Mouse (Mus musculus): ENCODE measurements at regions not wholly inside any gene's neighbourhood (a gene's known extent, or its start where the extent isn't known, plus 50 kb on each side); places are given as distances from the start of the nearest gene placed in this dataset.

DNA sequence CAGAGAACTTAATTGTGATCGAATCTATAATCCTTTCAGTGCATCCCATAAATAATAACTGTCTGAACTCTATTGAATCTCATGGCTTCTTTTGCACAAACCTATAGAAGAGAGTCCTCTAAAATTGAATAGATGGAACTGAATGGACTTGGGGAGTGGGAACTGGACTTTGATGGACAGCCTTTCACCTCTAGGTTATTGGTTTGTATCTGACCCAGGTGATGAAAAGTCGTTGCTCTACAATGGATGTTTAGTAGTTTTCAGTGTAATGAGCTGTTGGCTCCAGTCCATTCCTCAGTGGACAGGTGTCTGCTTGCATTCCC, 216.3 kb downstream of the Tmem161b start:
- Histone ChIP-seq H3K9me3 (ENCODE audit: control insufficient read depth, low read length) (no peaks in the 10 kb centered on the region), H3K27me3 (ENCODE audit: control insufficient read depth, insufficient read depth, low read depth, low read length) (no peaks in the 10 kb centered on the region), H3K4me2 (ENCODE audit: low read depth, low read length) (no peak overlapping the region), H3K9ac (ENCODE audit: low read length) (no peak overlapping the region), H3K36me3 (ENCODE audit: control insufficient read depth, insufficient read depth, low read length) (no peaks in the 10 kb centered on the region), H3K4me3 (ENCODE audit: low read length) (no peak overlapping the region), H3K4me1 (replicated peaks; ENCODE audit: control insufficient read depth, insufficient read depth, low read length) (no peaks in the 10 kb centered on the region), H3K27ac (ENCODE audit: low read length) (no peak overlapping the region)
- ATAC-seq (ENCODE audit: low read depth): no peak
- 68% methylated on average over 2 of the region's 2 CpGs for WGBS

DNA sequence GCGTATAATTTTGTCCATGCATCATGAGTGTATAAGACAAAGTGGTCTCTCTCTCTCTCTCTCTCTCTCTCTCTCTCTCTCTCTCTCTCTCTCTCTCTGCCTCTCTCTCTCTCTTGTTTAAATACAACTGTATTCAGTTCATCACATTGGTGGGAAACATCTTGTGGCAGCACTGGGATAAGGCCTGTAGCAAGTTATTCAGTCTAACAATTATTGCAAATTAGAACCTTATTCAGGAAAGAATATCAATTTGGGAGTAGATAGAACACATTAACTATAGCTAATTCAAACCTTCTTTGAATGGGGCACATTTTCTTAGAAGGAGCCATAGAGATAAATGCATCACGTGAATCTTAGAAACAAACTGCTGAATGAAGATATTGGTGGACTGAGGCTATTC, 226.4 kb downstream of the Tmem161b start:
- Histone ChIP-seq H3K4me1 (replicated peaks; ENCODE audit: control insufficient read depth, insufficient read depth, low read length) (no peaks in the 10 kb centered on the region), H3K4me2 (ENCODE audit: low read depth, low read length) (no peak overlapping the region), H3K36me3 (ENCODE audit: control insufficient read depth, insufficient read depth, low read length) (no peaks in the 10 kb centered on the region), H3K9ac (ENCODE audit: low read length) (no peak overlapping the region), H3K27ac (ENCODE audit: low read length) (no peak overlapping the region), H3K9me3 (ENCODE audit: control insufficient read depth, low read length) (no peaks in the 10 kb centered on the region), H3K4me3 (ENCODE audit: low read length) (no peak overlapping the region), H3K27me3 (ENCODE audit: control insufficient read depth, insufficient read depth, low read depth, low read length) (no peaks in the 10 kb centered on the region)
- no peak for ATAC-seq (ENCODE audit: low read depth)
- WGBS: 84% methylated on average over 2 of the region's 2 CpGs

DNA sequence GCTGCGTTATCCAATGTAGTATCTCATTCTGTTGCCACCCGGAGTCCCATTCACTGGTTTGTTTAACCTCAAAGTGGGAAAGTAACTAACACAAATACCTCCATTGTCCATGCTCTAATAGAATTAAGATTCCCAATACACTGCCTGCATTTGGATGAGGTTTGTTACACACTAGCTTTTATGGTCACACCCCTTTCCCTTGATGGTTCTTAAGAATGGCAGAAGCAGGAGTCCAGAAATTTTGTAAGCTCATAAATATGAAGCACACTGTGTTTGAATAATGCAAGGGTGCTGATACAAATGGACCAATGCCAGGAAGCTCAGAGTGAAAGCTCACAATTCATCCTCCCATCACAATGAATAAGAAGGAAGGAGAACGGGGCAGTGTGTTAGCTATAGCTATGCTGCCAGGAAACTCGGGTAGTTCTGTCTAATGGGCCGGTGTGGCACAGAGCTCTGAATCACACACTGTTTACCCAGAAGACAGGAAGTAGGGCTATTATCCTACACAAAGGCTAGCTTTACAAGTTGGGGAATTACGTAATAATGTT, 227.0 kb downstream of the Tmem161b start:
- ATAC-seq (ENCODE audit: low read depth): peak; percentile 70; the same call in 1 of the 2 replicates
- H3K4me1 ChIP-seq (replicated peaks; ENCODE audit: control insufficient read depth, insufficient read depth, low read length): no peaks in the 10 kb centered on the region
- no peaks in the 10 kb centered on the region for H3K9me3 ChIP-seq (ENCODE audit: control insufficient read depth, low read length)
- no peak overlapping the region for H3K9ac ChIP-seq (ENCODE audit: low read length)
- H3K27ac ChIP-seq (ENCODE audit: low read length): no peak overlapping the region
- 60% methylated on average over 6 of the region's 6 CpGs for WGBS
- H3K4me3 ChIP-seq (ENCODE audit: low read length): no peak overlapping the region
- H3K27me3 ChIP-seq (ENCODE audit: control insufficient read depth, insufficient read depth, low read depth, low read length): no peaks in the 10 kb centered on the region
- no peak overlapping the region for H3K4me2 ChIP-seq (ENCODE audit: low read depth, low read length)
- H3K36me3 ChIP-seq (ENCODE audit: control insufficient read depth, insufficient read depth, low read length): no peaks in the 10 kb centered on the region
